Mouse (Mus musculus) lung, postnatal 0 days (tissue): ENCODE results near the gene Mfsd4b5. TPM values are rescaled to one million over a fixed set of nuclear protein-coding genes. Genes with fewer than 3 reads are reported as not detected.

Experiments
- ATAC-seq: fragments of 200-750 bp; cut with Nextera tagmentation; 2 replicates; pipeline ENCODE4 v1.8.0; 2017; ENCODE audit warnings: moderate library complexity
- DNase-seq: peaks from one replicate; pipeline ENCODE4 v3.0.0-alpha.2; 2016; ENCODE audit warnings: low spot score
- H3K27ac ChIP-seq: fragments of 300-500 bp; sonication (generic); 2 replicates; pipeline ENCODE4 v1.5.1; 2014; ENCODE audit warnings: antibody characterized with exemption, mild to moderate bottlenecking, low read length, mixed read lengths
- H3K27me3 ChIP-seq: fragments of 300-500 bp; sonication (generic); replicated peaks from 2 replicates; pipeline ENCODE4 v1.6.1; 2014; ENCODE audit warnings: low read length, mixed read lengths; ENCODE audit not compliant: insufficient read depth
- H3K36me3 ChIP-seq: fragments of 300-500 bp; sonication (generic); 2 replicates; pipeline ENCODE4 v1.6.1; 2014; ENCODE audit warnings: low read length, mixed read lengths; ENCODE audit not compliant: insufficient read depth
- H3K4me1 ChIP-seq: fragments of 300-500 bp; sonication (generic); 2 replicates; pipeline ENCODE4 v1.6.1; 2014; ENCODE audit warnings: antibody characterized with exemption, low read depth, low read length, mixed read lengths; ENCODE audit not compliant: insufficient read depth
- H3K4me2 ChIP-seq: fragments of 300-500 bp; sonication (generic); replicated peaks from 2 replicates; pipeline ENCODE4 v1.6.1; 2014; ENCODE audit warnings: low read depth, mild to moderate bottlenecking, low read length, moderate library complexity, mixed read lengths
- H3K4me3 ChIP-seq: fragments of 300-500 bp; sonication (generic); 2 replicates; pipeline ENCODE4 v1.5.1; 2014; ENCODE audit warnings: low read depth, low read length
- H3K9ac ChIP-seq: fragments of 300-500 bp; sonication (generic); replicated peaks from 2 replicates; pipeline ENCODE4 v1.6.1; 2014; ENCODE audit warnings: low read depth, mild to moderate bottlenecking
- H3K9me3 ChIP-seq: fragments of 300-500 bp; sonication (generic); 2 replicates; pipeline ENCODE4 v1.6.1; 2016; ENCODE audit warnings: low read length, mixed read lengths
- CTCF ChIP-seq: IDR thresholded peaks from 2 replicates; pipeline ENCODE4 v1.5.1; 2016; ENCODE audit warnings: antibody characterized with exemption, mild to moderate bottlenecking
- EP300 ChIP-seq: IDR thresholded peaks from 2 replicates; pipeline ENCODE4 v1.6.1; 2016; ENCODE audit warnings: antibody characterized with exemption, mild to moderate bottlenecking, control low read depth
- WGBS: fragments of 180-500 bp; shearing (Covaris S2); extraction: QIAGEN DNeasy Blood & Tissue Kit; methylation state at CpG from one replicate; pipeline ENCODE4 v1.1.7; 2014; 5-methylcytosine and 5-hydroxymethylcytosine counted together
- polyA plus RNA-seq: library from polyadenylated mRNA; unstranded; fragments of >200 nt; fragmentation: Nextera tagmentation; extraction: Ambion mirVana; gene quantifications from 2 replicates; pipeline ENCODE4 v1.2.1, GENCODE M21; 2015

Mfsd4b5 gene
- polyA plus RNA-seq = 0.11 and 0.13 TPM in 2 replicates

GRCm38 (mm10) chr10:39986466-39986865 is at the start of gene Mfsd4b5:
Mfsd4b5 (minus strand) TSS chr10:39986646.
- TF ChIP-seq CTCF = no peak
- TF ChIP-seq EP300 = no peak
- Histone ChIP-seq H3K27me3 (no peaks in the 10 kb centered on the region), H3K4me1 (no peaks in the 10 kb centered on the region), H3K9me3 (no peaks in the 10 kb centered on the region), H3K27ac (no peak within 1 kb of the TSS), H3K4me3 (no peak within 1 kb of the TSS), H3K4me2 (no peak within 1 kb of the TSS), H3K36me3 (no peaks in the 10 kb centered on the region), H3K9ac (no peak within 1 kb of the TSS)
- no peak for DNase-seq
- WGBS = 81% methylated on average over 12 of the region's 12 CpGs
- ATAC-seq = no peak

- Histone ChIP-seq H3K27me3 (no peaks in the 10 kb centered on the region), H3K36me3 (no peaks in the 10 kb centered on the region), H3K4me2 (no peak overlapping the region), H3K4me3 (no peak overlapping the region), H3K9me3 (no peaks in the 10 kb centered on the region), H3K27ac (no peak overlapping the region), H3K4me1 (no peaks in the 10 kb centered on the region), H3K9ac (no peak overlapping the region)
- 96% methylated on average over 6 of the region's 6 CpGs for WGBS
- TF ChIP-seq CTCF (no peak), EP300 (no peak)
- ATAC-seq (no peak), DNase-seq (no peak)
These were observed 48.5 kb upstream of the Mfsd4b5 start for GRCm38 (mm10) chr10:40034956-40035355.

GRCm38 (mm10) chr10:40032897-40033296 is 46.5 kb upstream of the Mfsd4b5 start:
- H3K4me3 ChIP-seq = no peak overlapping the region
- no peaks in the 10 kb centered on the region for H3K4me1 ChIP-seq
- WGBS = 70% methylated on average over 2 of the region's 2 CpGs
- no peak overlapping the region for H3K4me2 ChIP-seq
- H3K27me3 ChIP-seq = no peaks in the 10 kb centered on the region
- H3K9ac ChIP-seq = no peak overlapping the region
- H3K9me3 ChIP-seq = no peaks in the 10 kb centered on the region
- TF ChIP-seq EP300 = no peak
- DNase-seq (no peak), ATAC-seq (no peak)
- H3K36me3 ChIP-seq = no peaks in the 10 kb centered on the region
- no peak overlapping the region for H3K27ac ChIP-seq

- ATAC-seq (no peak), DNase-seq (no peak)
- Histone ChIP-seq H3K4me2 (no peak overlapping the region), H3K27ac (no peak overlapping the region), H3K36me3 (no peaks in the 10 kb centered on the region), H3K4me1 (no peaks in the 10 kb centered on the region), H3K9me3 (no peaks in the 10 kb centered on the region), H3K27me3 (no peaks in the 10 kb centered on the region), H3K4me3 (no peak overlapping the region), H3K9ac (no peak overlapping the region)
- TF ChIP-seq EP300 = no peak
- TF ChIP-seq CTCF = no peak
- WGBS = 88% methylated on average over 6 of the region's 6 CpGs
These were observed 44.3 kb upstream of the Mfsd4b5 start for GRCm38 (mm10) chr10:40030716-40031115.

- TF ChIP-seq EP300 = no peak
- no peak for TF ChIP-seq CTCF
- H3K4me2 ChIP-seq = no peak overlapping the region
- no peaks in the 10 kb centered on the region for H3K4me1 ChIP-seq
- H3K36me3 ChIP-seq = no peaks in the 10 kb centered on the region
- no peaks in the 10 kb centered on the region for H3K27me3 ChIP-seq
- H3K9me3 ChIP-seq = no peaks in the 10 kb centered on the region
- WGBS = 63% methylated on average over 2 of the region's 2 CpGs
- no peak overlapping the region for H3K4me3 ChIP-seq
- no peak overlapping the region for H3K27ac ChIP-seq
- H3K9ac ChIP-seq = no peak overlapping the region
- DNase-seq (no peak), ATAC-seq (no peak)
These were observed 43.2 kb upstream of the Mfsd4b5 start for GRCm38 (mm10) chr10:40029610-40030009.

- no peak overlapping the region for H3K9ac ChIP-seq
- H3K4me2 ChIP-seq = no peak overlapping the region
- H3K9me3 ChIP-seq = no peaks in the 10 kb centered on the region
- ATAC-seq (no peak), DNase-seq (no peak)
- H3K27me3 ChIP-seq = no peaks in the 10 kb centered on the region
- H3K4me3 ChIP-seq = no peak overlapping the region
- H3K27ac ChIP-seq = no peak overlapping the region
- H3K4me1 ChIP-seq = no peaks in the 10 kb centered on the region
- TF ChIP-seq EP300 (no peak), CTCF (no peak)
- no peaks in the 10 kb centered on the region for H3K36me3 ChIP-seq
- 52% methylated on average over 8 of the region's 8 CpGs for WGBS
These were observed 41.6 kb upstream of the Mfsd4b5 start for GRCm38 (mm10) chr10:40028091-40028490.

- Histone ChIP-seq H3K4me2 (no peak overlapping the region), H3K4me3 (no peak overlapping the region), H3K36me3 (no peaks in the 10 kb centered on the region), H3K27me3 (no peaks in the 10 kb centered on the region), H3K9me3 (no peaks in the 10 kb centered on the region), H3K9ac (no peak overlapping the region), H3K4me1 (no peaks in the 10 kb centered on the region), H3K27ac (no peak overlapping the region)
- no peak for ATAC-seq
- WGBS = 89% methylated on average over 5 of the region's 5 CpGs
- TF ChIP-seq CTCF (no peak), EP300 (no peak)
- no peak for DNase-seq
These were observed 40.1 kb upstream of the Mfsd4b5 start for GRCm38 (mm10) chr10:40026546-40026945.
